Mouse (Mus musculus): Measurements from ENCODE around the gene Fam118b.

- no peak for TF ChIP-seq FLI1 (IDR thresholded peaks at IDR 0.05; ENCODE audit: low read length)
- TF ChIP-seq GATA1 (IDR thresholded peaks at IDR 0.05; ENCODE audit: borderline replicate concordance, low read length), result no peak
Observed at GRCm38 (mm10) chr9:35192983-35193542, 74.5 kb downstream of the Fam118b start.

Measured in megakaryocyte, embryonic 14.5 days (primary cell).